Mouse (Mus musculus) kidney, postnatal 4 days (tissue): ENCODE measurements around the gene Pgrmc2.

Source experiments
- DNase-seq, 2 experiments: peaks; one replicate each; pipeline ENCODE4 v3.0.0; 2021; ENCODE audit warnings: mixed read lengths in 2 of 2

The Pgrmc2 gene

DNA sequence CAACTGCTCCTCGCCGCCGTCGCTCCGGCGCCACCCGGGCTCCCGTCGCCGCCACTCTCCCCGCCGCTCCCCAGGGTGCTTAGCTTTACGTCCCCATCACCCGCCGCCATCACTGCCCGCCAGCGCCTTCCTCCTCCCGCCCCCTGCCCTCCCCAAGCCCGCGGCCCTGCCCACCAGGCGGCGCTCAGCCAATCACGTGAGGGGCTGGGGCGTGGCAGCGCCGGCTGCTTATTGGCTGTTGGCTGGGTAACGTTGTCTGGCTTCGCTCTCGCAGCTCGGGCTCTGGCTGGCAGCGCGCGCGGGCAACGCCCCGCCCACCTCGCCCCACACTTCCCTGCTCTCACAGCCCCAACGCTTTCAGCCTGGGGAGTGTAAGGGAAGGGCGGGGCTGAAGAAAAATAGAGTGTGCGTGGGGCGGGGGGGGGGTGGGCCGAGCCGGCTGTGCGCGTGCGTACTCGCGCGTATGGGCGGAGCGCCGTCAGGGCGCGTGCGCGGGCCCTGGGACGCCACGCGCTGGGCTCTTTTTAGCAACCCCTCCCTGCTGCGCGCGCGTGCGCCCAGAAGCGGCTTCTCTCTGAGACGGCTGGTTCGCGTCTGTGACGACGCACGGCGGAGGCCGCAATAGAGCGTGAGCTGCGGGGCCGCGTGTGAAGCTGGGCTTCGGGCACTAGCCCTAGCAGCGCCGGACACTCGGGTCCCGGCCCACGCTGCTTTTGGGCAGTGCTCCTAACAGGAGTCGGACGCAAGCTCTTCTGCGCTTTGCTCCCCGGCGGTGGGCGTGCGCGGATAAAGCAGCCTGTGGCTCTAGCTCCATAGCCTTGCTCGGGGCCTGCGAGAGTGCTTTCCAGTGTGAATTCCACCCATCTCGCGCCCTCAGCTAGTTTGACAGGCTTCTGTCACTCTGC, at the start of gene Pgrmc2:
TSS of gene Pgrmc2 (minus strand) at position 162 of the 905 bp plus-strand sequence.
- DNase-seq: peak; percentile 97 to 98

DNA sequence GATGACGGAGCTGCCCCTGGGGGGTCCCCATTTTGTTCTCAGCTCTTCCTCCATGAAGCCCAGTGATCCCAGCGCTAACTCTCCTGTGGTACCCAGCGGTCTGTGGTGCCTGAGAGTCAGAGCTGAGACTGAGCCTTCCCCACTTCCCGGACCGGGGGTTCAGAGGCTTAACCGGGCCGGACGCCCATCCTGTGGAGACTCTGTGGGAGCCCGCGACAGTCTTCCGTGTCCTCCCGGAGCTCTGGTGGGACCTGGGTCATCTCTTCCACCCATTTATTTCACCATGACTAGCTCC, 41.1 kb upstream of the Pgrmc2 start:
- DNase-seq: no peak

DNA sequence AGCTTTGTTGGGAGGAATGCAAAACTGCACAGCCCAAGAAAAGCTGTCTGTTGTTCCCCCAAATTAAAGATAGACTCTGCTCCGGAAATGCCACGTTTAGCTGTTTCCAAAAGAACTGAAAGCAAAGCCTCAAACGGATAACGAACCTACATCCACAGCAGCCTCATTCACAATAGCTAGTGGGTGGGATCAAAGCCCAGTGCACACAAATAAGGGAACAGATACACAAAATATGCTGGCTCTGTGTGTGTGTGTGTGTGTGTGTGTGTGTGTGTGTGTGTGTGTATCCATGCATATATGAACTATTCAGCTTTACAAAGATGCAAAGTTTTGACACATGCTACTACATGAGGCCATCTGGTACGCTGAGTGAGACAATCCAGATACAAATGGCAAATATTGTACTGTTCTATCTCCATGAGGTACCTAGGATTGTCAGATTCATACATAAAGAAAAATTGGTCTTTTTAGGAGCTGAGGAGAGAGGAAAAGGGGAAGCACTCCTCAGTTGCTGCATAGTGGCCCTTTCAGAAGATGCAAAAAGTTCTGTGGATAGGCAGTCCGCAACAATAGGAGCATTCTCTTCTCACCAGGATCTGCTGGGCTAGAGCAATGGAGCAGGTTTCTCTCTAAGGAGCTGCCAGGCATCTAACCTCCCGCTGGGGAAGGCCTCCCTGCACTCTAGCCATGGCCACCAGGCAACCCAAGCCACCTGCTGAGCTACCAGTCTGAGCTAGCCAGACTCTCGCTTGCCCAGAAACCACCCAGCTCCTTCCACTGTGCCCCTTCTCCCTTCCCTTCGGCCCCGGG, 40.5 kb upstream of the Pgrmc2 start:
- no peak for DNase-seq

- no peak for DNase-seq
Observed at GRCm38 (mm10) chr3:41118173-41118572, 35.3 kb upstream of the Pgrmc2 start.

- DNase-seq: no peak
Observed at GRCm38 (mm10) chr3:41117447-41117846, 34.6 kb upstream of the Pgrmc2 start.

GRCm38 (mm10) chr3:41113186-41113585, 30.3 kb upstream of the Pgrmc2 start:
- DNase-seq: no peak

DNA sequence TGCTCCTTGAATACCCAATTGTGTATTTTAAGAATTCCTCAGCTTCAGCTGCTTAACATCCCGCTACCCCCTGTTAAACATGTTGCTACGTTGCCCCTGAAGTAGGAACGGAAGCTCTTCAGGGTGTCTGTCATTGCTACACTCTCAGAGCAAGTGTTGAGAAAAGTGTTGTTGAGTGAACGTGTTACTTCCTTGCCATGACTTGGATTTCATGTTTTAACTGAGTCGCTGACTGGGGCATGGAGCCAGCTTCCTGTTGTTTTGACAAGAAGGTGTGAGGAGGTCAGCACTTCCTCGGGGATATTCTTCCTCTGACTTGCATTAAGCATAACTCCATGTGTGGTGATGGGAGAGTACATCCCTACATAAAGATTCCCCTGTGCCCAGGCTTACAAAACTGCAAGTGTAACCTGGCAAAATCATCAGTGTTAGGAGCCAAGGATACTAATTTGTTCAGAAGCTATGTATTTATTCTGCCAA, 25.5 kb upstream of the Pgrmc2 start:
- DNase-seq: peak; percentile 55 to 68

GRCm38 (mm10) chr3:41107600-41108305, 24.9 kb upstream of the Pgrmc2 start:
- DNase-seq: peak; percentile 21 to 34

DNA sequence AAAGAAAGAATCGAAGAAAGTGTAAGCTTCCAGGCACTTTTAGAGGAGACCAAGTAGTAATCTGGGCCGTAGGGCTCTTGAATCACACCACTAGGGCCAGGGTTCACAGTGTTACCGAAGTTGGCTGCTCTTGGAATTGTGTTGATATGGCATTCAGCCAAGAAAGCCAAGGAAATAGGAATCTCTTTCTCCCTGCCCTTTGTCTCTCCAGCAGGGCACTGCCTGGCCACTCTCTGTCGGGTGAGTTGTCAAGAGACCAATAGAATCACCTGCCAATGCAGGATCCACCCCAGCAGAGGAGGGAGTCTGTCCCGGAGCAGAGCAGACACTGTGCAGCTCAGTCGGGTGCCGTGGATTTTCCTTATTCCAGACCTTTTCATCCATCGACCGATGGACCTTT, 19.1 kb upstream of the Pgrmc2 start:
- no peak for DNase-seq

DNA sequence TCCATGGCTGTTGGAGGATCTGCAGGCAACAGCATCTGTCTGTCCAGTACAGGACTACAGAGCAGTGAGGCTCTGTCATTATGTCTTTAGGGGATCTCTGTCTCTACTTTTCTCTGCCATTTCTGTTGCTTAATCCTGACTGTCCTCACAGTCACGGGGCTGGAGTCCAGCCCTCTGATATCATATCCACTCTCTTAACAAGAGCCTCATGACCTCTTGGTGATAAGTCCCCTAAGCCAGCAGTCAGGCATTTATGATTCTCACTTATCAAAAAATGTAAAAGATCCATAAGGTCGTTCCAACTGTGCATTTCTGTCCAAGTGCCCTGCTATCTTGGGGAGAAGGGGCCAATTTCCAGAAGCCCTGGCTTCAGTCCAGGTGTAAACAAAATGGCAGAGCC, 17.3 kb upstream of the Pgrmc2 start:
- no peak for DNase-seq

GRCm38 (mm10) chr3:41099672-41100071, 16.8 kb upstream of the Pgrmc2 start:
- DNase-seq: no peak

DNA sequence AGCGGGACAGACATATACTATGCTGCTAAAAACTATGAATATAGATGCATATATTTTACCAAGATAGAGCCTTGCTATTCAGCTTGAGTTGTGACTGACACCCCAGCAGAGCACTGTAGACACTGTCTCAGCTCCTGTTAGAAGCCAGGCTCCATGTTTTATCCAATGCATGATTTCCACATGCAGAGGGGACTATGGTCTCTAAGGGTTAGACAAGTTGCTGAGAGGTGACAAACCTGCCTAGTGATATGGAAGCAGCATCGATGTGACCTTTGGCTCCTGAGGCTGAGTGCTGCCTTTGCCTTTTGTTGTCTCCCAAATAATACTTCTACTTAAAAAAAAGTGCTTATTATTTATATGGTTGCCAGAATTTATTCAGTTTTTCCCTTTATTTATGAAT, 10.4 kb upstream of the Pgrmc2 start:
- DNase-seq: no peak

DNA sequence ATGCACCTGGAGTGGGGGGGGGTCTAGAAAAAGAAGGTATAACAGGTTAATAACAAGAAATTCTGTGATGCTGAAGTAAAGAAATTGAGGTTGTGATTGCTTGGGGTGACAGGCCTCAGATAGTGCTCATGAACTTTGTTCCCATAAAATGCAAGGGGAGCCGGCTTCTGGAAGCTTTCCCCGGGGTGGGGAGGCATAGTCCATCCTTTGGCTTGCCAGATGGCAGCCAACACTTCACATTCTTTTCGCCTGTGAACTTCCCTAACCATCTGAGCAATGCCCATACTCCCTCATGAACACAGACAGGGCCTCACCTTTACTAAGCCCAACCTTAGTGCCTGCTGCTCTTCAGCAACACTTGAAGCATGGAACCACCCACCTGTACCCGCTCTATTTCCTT, 9.5 kb upstream of the Pgrmc2 start:
- DNase-seq: no peak

- DNase-seq: no peak
Observed at GRCm38 (mm10) chr3:41090839-41091238, 8.0 kb upstream of the Pgrmc2 start.

- no peak for DNase-seq
Observed at GRCm38 (mm10) chr3:41087071-41087470, 4.2 kb upstream of the Pgrmc2 start.

DNA sequence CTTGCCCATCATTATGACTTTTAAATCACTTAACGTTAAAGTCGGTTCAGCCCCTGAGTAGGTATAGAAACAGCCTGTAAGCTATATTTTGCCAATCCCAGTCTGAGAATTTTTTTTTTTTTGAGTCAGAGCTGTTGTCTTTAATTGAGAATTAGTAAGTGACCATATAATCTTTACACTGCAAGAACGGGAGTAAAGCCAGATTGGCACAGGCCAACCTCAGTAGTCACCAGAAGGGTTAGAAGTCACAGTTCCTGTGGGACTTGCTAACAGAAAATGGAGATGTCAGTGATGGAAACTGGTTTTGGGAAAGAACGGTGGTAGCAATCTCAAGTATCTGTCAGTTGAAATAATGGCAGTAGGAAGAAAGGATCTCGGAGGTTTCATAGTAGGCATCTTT, 1.6 kb upstream of the Pgrmc2 start:
- no peak for DNase-seq

GRCm38 (mm10) chr3:41083790-41084112, 905 bp upstream of the Pgrmc2 start:
- DNase-seq: no peak

DNA sequence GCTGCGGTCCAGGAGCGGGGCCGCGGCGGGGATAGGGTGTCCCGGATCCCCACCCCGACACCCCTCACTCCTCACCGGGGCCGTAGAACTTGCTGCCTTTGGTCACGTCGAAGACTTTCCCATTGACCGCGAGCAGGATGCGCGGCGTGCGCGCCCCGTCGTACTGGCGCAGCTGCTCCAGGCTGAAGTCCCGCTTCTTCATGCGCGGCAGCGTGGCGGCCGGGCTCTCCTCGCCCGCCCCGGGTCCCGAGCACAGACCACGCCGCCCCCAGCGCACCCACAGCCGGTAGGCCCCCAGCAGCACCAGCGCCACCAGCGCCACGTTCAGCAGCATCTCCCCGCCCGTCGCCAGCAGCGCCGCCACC, 344 bp downstream of the Pgrmc2 start:
- DNase-seq: no peak

DNA sequence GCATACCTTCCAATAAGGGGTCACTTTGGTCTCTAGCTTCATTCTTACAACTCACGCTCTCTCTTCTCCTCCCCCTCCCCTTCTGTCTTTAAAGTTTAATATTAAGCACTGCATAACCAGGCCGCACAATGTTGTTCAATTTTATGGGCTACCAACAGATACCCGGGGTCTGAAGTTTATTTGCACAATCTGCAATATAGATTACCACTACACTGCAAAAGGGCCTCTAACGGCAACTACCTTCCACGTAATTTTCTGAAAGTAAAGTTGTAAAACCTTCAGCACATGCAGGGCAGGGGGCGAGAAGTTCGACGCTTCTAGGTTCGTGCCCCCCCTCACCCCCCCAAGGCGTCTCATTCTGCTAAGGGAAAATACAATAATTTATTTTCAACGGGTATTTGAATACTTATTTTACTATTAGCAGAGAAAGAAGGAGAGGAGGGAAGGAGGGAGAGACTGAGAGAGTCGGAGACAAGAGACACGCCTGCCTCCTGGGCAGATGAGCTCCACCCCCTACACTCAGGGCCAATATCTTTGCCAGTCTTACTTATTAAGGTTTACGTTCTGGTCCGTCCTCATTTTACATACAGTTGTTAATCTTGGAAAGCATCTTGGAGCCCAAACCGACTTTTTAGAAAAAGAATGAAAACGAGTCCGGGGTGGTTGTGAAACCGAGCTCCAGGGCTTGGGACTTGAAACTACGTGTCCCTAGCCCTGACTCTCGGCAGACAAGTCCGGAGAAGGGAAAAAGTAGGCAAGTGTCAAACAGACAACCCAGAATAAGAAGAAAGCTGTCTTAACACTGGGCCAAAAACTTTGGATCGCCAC, 1.2 kb downstream of the Pgrmc2 start:
- peak; percentile 11 to 50 for DNase-seq

DNA sequence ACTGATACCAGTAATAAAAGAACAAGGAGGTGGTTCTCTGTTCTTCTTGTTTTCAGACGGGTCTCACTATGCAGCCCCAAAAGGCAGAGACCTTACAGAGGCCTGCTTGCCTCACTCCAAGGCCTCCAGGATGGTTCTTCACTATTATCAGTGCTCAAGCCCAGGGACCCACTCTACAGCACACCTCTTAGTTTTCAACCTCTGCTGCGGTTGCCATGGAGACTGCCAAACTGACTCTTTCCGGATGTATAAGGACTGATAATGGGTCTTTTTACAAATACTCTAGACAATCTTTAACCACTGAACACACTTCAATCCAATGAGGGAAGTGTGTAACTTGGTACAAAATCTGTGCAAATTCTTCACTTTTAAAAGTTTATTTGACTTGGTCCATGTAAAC, 2.1 kb downstream of the Pgrmc2 start:
- peak; percentile 13 to 35 for DNase-seq

- DNase-seq: no peak
Observed at GRCm38 (mm10) chr3:41078673-41079072, 4.2 kb downstream of the Pgrmc2 start.

- no peak for DNase-seq
Observed at GRCm38 (mm10) chr3:41075376-41075775, 7.5 kb downstream of the Pgrmc2 start.

- DNase-seq: peak in 1 of 2 experiments; percentile 25
Observed at GRCm38 (mm10) chr3:41070519-41070918, 12.3 kb downstream of the Pgrmc2 start.
